Mouse (Mus musculus): ENCODE measurements at regions not wholly inside any gene's neighbourhood (a gene's known extent, or its start where the extent isn't known, plus 50 kb on each side); places are given as distances from the start of the nearest gene placed in this dataset.

DNA sequence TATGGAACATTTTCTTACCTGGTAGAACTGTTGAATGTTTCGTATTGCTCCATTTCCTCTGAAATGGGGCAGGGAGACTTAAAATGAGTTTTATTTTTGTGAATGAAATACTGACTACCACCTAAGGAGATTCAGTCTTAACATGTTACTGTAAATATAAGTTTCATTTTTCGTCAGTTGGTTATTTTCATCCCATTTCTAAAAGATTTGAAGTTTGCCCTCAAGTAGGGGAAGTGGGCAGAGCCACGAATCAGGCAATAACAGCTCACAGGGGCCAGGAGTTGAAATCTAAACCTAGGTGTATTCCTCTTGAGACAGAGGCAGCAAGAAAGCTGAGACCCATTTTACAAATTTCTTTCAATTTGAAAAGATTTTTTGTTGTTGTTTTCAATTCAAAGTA, 88.6 kb upstream of the Ahr start:
- DNase-seq (ENCODE audit: low spot score) = no peak

DNA sequence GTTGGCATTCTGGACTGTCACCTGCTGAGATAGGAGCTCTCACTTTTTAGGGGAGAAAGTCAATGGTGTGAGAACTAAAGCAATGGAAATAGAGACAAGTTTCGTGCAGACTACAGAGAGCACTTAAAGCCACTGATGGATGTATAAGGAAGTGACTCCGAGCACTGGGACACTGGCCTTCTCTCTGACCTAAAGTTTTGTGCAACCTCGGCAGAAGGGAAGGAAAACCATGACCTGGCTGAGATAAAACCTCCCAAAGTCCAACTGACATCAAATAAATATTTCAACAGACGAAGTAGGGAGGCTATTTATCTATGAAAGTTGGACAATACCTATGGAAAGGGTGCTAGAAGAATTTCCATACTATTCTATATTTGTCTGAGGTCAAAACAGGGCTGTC, 80.0 kb upstream of the Ahr start:
- DNase-seq (ENCODE audit: low spot score) = no peak

DNA sequence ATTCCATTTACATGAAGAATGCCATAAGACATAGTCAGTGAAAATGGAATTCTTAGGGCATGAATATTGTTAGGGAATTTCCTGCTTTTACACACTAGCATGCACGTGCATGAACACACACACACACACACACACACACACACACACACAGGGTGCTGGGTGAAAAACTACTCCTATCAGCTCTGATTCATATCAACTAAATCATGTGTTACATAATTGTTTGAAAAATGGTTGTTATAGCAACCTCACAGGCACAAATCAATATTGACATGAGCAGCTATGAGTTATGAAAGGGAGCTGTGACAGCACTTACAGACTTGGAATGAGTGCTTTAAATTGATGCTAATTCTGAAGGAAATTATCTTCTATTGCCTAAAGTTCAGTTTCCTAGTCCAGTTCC, 72.8 kb upstream of the Ahr start:
- DNase-seq (ENCODE audit: low spot score) = no peak

DNA sequence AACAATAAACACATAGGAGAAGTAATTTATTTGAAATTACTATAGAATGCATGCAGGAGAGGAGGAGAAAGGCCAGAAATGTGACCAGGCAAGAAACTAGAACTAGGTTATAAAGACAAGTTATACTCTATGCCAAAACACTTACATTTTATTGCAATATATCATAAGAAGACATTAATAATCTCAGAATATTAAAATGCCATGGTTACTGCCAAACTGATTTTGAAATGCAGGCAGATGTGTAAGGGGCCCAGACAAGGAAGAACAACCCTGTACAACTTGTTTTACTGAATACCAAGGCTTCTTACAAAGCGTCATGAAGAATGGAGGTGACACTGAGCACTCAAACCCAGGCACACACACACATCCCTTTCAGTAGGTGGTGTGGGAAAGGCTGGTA, 68.9 kb upstream of the Ahr start:
- DNase-seq (ENCODE audit: low spot score) = no peak

DNA sequence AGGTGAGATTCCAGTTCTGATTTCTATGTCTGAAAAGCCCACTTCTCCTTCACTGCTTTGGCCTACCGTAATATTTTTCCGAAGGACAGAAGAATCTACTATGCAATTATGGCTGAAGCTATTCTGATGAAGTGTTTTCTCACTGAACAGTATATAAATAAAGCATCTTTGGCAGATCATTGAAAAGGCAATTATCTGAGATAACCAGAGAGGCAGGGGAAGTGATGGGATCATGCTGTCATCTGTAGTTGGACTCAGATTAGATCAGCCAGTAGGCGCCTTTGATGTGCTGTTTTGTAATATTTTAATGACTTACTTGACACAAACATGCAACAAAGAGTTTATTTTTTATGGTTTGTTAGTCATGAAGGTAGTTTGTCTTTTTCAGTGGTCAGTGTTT, 67.8 kb upstream of the Ahr start:
- no peak for DNase-seq (ENCODE audit: low spot score)

DNA sequence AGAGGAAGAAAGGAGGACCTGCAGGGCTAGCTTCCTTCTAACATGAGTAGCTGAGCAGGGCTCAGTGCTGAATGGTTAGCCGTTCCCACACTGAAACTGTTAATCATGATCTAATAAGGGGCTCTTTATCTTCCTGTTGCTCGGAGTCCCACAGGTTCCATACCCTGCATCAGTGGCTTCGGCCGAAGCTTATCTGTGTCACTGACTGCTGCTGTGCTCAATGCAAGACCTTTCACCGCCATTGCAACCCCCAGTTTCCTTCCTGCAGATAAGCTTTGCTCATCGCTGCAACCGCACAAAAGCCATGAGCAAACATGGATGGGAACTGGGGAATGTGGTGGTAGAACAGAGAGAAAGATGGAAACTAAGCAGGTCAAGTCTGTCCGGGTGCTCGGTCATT, 63.5 kb upstream of the Ahr start:
- DNase-seq (ENCODE audit: low spot score) = no peak

DNA sequence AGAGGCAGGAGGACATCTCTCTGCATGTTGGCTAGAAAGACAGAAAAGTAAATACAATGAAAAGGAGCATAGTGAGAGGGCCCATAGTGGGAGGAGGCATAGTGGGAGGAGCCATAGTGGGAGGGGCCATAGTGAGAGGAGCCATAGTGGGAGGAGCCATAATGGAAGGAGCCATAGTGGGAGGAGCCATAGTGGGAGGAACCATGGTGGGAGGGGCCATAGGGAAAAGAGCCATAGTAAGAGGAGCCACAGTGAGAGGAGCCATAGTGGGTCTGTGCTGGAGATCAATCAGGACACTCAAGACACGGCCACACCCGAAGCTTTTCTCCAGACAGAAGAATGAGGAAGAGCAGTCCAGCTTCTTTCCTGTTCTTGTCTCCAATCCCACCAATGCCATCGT, 58.0 kb upstream of the Ahr start:
- DNase-seq (ENCODE audit: low spot score) = no peak
